Mouse (Mus musculus) 3T3-L1 (cell line): ENCODE measurements around the gene Dhx37.

Source experiments
- DNase-seq: peaks from one replicate; pipeline ENCODE4 v3.0.0-alpha.2; 2015; ENCODE audit warnings: low read depth, low spot score

The Dhx37 gene

DNA sequence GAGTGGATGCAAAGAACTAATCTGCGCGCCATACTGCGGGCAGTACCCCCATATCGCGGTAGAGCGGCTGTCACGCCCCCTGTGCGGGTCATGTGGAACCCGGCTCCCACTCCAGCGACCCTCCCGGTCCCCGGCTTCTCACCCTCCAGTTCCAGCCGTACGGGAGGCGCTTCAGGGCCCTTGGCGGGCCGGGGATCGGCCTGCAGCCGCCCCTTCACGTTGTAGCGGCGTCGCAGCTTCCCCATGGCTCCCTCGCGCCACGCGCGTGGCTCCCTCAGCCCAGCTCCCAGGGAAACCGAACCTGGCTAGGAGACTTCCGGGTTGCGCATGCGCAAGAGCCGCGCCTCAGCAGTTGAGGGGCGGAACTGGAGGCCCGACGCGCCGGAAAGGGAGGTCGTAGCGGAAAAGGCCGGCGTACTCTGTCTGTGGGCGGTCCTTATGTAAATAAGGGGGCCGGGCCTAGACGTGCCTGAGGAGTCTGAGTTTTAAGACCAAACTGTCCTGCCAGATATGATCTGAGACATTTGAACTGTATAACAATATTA, at the start of gene Dhx37:
Dhx37 (minus strand) TSS at position 329 of the 545 bp plus-strand sequence.
- DNase-seq: peak; percentile 98

DNA sequence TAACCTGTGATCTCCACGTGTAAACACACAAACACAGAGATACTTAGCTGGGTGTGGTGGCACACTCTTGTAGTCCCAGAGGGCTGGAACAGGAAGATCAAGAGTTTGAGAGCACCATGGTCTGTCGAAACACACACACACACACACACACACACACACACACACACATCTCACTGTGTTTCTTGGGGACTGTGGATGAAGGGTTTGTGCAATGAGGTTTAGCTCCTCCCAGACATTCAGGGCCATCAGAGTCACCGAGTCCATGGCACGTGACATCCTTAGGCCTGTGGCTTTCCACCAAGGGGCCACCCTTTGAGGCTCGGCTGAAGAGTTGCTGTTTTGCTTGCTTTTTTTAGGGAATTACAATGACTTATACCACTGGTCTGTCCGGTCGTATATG, 48.6 kb upstream of the Dhx37 start:
- no peak for DNase-seq

DNA sequence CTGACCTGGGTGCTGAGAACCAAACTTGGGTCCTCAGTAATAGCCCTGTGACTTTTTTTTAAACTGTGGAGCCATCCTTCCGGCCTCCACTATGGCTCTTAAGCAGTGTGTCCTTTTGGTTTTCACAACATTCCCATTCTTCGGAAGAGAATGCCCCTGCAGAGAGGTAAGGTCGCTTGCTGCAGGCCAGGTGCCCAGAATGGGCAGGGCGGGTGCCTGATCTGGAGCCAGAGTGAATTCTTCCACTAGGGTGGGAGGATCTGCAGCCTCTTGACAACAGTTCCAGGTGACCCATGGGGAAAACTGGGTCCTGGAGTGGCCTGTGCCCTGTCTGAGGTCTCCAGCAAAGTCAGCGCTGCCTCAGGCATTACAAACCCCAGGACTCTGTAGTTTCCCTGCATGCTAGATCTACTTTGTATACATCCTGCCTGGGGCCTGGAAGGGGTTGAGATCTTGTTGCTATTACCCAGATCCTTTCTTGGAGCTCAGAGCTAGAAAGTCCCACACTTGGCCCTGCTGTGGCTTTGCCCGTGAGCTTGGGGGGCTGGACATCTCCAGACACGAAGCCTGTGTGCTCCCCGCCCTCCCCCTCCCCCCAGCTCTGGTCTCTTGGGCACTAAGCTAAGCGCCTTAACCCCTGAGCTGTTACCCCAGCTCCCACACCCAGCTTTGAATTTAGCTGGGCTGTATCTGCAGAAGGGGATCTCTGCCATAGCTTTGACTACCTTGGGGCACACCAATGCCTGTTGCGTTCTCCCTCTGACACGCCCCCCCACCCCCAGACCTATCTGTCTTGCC, 46.7 kb upstream of the Dhx37 start:
- no peak for DNase-seq

DNA sequence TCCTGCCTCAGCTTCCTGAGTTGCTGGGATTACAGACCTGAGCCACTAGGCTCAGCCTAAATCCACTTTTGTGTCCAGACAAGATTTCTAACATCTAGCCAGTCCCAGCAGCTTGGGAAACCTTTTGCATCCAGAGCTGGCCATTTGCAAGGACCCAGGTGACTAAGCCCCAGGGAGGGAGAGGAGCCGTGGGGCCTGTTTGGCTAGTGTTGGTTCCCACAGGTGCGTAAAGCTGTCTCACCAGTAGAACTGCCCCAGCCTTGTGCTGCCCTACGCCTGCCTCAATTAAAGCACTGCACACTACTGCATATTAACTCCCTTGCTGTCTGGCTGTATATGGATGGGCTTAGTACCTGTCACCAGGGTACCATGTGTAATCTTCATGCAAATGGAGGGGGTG, 45.5 kb upstream of the Dhx37 start:
- DNase-seq: no peak

DNA sequence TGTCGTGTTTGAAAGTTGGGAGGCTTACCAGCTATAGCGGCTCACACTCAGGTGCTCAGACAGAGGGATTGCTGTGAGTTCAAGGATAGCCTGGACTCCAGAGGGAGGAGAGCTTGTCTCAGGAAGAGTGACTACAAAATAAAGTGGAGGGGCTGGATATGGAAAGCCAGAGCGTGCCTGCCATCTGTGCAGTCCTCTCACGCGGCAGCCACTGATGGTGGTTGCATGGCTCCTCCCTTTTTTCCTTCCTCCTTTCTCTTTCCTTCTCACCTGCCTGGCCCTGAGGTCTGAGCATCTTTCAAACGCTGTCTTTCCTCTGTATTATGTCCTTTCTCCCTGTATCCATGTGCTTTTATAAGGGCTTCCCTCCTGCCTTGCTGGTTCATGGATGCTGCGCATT, 44.1 kb upstream of the Dhx37 start:
- no peak for DNase-seq

DNA sequence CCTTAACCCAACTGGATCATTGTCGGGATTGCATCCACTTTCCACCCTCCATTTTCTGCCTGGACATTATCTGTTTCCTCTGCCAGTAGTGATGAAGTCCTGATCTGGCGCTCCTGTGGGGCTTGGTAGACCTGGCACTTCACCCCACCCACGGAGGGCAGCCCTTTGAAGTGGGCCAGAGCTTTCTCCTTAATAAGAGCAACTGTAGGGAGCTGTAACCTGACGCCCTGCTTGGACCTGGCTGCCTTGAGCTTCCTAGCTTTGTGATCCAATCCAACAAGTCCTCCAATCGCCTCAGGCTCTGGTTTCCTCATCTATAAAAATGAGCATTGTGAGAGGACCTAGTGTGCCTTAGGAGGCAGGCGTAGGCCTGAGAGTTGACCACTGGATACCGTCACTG, 43.6 kb upstream of the Dhx37 start:
- DNase-seq: peak; percentile 22

DNA sequence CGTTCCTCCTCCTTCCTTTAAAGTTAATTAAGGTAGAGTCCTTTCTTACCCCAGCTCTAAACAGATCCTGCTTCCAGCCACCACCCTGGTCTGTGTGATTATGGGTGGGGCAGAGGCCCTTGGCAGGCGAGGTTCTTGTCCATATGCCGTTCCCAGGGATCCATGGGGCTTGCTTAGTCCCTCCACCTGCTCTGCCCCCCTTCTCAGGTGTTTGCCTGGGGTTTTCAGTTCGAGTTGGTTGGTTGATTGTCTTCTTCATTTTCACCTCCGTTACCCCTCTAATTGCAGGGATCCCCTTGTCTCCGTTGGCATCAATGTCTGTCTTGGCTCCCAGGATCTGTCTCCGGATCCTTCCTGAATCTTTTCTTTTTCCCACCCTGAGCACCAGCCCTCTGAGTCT, 42.9 kb upstream of the Dhx37 start:
- peak; percentile 20 for DNase-seq

DNA sequence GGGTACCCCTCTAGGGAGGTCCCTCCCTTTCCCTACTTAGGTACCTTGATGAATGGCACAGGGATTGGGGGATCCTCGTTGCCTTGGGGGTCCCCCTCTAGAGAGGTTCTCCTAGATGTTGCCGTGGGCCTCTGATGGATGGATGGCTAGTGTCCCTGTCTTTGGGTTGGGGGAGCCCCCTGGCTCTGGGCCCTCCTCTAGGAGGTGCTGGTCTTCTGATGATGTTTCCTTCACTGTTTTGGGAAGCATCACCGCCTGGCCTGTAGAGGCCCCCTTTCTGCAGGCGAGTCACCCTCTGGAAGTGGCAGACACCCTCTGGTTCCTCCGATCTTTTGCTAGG, 42.3 kb upstream of the Dhx37 start:
- DNase-seq: peak; percentile 59

DNA sequence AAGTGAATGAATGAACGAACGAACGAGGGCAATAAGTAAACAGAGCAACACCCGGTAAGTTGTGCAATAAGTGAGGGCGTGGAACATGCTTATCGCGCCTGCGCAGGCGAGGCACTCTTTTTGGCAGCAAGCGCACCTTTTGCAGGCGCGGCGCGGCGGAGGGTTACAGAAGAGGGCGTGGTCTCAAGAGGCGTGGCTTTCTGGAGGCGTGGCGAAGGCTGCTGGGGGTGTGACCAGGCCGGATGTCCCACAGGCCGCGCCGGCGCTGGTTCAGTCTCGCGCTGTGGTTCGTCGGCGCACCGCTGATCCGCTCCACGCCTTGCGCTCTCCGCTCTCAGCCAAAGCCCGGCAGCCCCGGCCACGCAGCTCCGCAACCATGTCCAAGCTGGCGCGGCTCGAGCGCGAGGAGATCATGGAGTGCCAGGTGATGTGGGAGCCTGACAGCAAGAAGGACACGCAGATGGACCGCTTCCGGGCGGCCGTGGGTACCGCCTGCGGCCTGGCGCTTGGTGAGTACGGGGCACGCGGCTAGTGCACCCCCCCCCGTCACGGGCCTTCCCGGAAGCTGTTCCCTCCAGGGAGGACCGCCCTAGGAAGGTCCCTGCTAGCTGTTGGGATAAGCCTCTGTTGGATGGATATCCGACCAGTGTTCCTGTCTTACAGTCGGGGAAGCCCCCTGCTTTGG, 41.8 kb upstream of the Dhx37 start, which contains the start of gene Aacs:
Aacs (plus strand) TSS at position 214 of the 685 bp plus-strand sequence.
- peak; percentile 92 for DNase-seq

DNA sequence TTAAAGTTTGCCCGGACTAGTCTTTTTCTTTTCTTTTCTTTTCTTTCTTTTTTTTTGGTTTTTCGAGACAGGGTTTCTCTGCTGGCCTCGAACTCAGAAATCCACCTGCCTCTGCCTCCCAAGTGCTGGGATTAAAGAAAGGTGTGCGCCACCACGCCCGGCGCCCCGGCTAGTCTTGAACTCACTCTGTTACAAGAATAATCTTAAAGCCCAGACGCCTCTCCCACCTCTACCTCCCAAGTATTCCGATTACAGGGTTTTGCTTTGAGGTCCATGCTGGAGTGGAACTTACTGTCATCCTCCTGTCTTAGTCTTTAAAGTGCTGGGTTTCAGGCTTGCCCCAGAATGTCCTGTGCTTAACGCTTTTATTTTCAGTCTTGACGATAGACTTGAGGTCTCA, 41.1 kb upstream of the Dhx37 start:
- DNase-seq: no peak

DNA sequence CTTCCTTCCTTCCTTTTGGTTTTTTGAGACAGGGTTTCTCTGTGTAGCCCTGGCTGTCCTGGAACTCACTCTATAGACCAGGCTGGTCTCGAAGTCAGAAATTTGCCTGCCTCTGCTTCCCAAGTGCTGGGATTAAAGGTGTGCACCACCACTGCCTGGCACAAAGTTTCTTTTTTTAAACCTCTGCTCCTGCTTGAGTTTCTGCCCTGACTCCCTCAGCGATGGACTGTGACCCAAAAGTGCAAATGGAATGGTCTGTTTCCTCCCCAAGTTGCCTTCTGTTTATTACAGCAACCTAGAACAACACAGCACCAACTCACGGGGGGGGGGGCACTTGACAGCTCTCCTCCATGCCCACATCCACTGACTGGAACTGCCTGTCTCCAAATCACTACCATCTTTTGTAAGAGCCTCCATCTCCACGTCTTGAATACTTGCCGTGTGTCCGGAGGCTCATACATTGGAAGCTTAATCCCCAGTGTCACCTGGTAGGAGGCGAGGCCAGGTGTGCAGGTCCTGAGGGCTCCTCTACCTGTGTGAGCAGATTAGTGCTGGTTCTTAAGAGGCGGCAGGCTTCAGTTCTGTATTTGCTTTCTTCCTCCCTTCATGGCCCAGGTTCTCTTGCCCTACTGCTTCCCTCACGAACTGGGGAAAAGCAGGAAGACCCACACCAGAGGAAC, 39.0 kb upstream of the Dhx37 start:
- DNase-seq: no peak

DNA sequence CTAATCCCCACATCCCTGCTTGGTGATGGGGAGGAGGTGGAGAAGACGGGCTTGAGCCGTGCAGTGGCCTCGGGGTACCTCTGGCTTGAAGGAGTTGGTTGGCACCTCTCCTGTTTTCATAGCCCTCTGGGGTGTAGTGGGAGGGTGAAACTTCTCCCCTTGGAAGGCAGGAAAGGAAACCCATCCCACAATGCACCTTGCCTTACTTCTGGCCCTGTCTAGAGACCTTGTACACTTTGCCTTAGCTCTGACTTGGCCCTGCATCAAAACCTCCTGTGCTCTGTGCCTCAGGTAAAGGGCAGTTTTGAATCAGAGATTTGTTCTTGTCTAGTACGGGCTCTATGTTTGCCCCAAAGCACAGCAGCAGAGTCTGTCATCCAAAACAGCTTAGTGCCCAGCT, 36.8 kb upstream of the Dhx37 start:
- DNase-seq: no peak

DNA sequence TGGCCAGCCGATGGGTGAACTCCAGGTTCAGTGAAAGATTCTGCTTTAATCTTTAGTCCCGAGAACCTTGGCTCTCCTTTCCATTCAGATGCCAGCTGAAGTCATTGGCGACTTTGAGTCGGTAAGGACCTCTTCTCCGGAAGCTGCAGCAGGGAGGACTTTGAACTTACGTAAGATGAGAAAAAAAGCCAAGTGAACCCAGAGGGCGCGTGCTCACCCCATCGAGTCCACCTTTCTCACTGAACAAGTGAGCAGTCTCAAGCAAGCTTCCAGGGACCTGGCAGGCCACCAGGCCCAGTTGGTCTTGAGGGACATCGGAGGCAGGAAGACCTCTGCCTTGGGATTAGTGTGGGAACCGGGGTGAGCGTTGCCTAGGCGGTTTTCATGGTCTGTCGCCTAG, 33.3 kb upstream of the Dhx37 start:
- DNase-seq: no peak

DNA sequence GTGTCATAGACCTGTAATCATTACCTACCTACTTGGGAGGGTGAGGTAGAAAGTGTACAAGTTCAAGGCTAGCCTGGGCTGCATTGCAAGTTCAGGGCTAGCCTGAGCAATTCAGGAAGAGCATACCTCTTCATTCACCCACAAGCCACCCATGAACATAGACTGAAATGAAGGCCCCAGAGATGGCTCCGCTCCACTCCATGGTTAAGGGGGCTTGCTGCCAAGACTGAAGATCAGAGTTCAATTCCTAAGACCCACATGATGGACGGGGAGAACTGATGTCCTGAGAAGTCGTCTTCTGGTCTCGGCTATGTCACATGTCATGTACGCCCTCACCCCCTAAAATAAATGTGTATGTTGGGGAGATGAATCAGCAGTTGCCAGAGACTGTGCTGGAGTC, 32.6 kb upstream of the Dhx37 start:
- no peak for DNase-seq

DNA sequence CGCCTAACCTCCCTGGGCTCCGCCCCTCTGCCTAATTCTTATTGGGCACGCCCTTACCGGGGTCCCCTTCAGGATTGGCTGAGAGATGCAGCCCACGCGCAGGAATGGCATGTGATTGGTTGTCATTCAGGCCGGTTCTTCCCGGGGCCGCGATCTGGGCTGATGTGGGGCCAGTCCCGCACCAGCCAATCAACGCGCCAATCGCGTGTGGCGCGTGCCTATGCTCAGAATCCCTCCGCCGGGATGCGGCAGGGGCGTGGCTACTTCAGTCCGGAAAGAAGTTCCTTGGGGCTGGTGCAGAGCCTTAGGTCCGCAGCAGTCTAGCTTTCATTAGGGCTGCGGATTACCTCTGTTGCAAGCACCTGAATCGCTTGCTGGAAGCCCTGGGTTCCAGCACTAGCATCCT, 31.8 kb upstream of the Dhx37 start:
- peak; percentile 98 for DNase-seq

DNA sequence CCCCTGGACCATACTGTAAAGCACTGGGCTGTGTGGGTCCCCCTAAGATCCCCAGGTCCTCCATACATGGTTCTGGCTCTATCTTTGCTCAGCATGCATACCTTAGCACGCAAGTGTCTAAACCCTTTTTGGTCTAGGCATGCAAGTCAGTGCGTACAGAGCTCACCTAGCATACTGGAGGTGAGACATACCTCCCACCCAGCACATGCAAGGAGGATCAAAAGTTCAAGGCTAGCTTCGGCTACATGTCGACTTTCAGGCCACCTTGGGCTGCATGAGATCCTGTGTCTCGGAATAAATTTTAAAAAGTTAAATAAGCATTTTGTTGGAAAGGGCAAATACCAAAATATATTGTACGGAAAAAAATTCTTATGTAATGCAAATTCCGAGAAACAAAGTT, 31.3 kb upstream of the Dhx37 start:
- no peak for DNase-seq

DNA sequence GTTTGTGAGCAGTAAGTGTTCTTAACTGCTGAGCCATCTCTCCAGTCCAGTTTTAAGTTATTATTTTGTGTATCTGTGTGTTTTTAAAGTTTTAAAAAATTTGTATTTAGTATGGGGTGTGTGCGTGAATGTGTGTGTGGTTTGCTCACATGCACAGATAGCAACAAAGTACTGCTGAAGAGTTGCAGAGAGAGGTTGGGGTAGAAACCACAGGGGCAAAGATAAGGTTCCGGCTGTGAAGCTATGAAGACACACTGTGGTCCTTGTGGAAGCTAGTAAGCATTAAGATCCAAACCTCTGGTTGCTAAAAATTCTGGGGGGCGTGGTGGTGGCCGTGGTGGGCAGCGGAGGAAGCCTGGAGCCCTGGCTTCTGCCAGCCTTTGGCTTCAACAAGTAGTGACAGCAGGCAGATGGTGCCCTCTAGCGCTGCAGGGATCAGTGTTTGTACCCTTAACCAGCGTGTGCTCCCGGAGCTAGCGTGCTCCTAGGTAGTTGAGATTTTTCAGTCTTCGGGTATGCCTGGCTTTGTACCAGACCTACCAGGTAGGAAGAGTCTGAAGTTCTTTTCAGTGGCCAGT, 28.0 kb upstream of the Dhx37 start:
- no peak for DNase-seq

DNA sequence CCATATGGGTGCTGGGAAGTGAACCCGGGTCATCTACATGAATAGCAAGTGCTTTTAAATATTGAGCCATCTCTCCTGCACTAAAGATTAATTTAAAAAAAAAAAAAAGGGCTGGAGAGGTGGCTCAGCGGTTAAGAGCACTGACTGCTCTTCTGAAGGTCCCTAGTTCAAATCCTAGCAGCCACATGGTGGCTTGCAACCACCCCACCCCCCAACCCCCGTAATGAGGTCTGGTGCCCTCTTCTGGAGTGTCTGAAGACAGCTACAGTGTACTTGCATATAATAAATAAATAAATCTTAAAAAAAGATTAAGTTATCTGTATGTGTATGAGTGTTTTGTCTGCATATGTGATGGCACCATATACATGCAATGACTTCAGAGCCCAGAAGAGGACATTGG, 26.7 kb upstream of the Dhx37 start:
- DNase-seq: peak; percentile 18

DNA sequence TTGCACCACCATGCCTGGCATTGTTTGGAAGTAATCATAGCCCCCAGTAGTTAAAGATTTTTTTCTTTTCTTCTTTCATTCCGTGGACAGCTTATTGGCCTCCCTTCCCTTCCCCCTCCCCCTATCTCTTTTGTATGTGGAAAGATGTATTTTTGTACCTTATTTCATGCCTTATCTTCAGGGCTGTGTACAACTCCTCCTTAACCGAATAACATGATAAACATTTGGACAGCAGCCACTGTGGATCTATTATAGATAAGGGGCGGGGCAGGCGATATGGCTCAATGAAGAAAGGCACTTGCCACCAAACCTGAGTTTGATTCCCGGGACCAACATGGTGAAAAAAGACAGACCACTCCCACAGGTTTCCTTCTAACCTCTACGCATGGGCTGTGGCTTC, 23.6 kb upstream of the Dhx37 start:
- DNase-seq: no peak

DNA sequence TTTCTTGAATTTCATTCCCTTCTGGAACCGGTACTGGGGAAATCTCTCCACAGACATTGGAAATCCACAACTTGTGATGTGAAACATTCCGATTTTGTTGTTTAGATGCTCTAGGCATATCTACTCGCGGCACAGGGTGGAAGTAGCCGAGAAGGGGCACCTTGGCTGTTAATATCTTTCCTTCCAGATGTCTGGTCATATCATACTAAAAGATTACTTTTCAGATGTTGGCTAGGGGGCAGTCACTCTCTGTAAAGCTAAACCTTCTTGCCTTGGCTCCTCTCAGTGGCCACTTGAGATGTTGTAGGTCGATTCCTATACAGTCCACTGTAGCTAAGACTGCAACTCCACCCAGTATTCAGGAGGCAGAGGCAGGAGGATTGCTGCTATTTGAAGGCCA, 22.2 kb upstream of the Dhx37 start:
- DNase-seq: no peak

DNA sequence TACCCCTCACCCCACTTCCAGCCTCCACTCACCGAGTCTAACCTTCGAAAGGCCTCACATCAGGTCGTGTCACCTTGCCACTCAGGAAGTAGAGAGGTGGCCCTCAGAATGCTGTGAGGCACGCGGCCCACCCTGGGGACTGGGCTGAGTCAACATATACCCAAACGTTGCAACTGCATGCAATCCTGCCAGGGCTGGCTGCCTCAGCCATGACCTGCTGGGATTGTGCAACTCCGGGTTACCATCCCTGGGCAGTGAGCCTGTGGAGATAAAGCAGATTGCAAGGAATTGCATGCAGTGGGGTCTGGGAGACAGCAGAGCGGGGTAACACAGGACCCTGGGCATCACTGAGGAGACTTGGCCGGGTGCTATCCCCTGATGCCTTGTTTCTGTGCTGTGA, 18.7 kb upstream of the Dhx37 start:
- DNase-seq: peak; percentile 82

DNA sequence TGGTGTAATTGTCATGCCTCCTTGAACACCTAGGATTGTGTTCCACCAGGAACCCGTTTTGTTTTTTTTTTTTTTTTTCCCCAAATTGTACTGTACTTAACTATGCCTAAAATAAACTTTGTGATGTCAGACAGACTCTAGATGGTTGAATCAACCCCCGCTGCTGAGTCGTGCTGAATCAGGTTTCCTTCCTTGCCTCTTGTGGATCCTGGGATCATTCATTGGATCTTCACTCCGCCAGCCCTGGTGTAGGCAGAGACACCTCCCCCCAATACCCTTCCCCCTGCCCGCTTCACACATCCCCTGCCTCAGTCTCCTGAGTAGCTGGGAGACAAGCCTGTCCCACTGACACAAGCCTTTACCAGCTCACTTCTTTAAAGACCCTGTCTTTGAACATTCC, 15.4 kb upstream of the Dhx37 start:
- peak; percentile 76 for DNase-seq
